21 mouse cellular contexts compared by ENCODE assay signal in genomic region chr7:91481574-91482197, GRCm38 (mm10).
"Had no signal": no experiment of that assay in that cellular context is flagged by ENCODE, and none has a peak within 500 bp of the region (broad histone marks: within the 10 kb centered on the region; RNA-seq: fewer than 3 reads in every experiment).

No protein-coding gene starts in this region.

- H3K9ac ChIP-seq: limb, embryonic 12.5 days; limb, embryonic 15.5 days; liver, embryonic 14.5 days; liver, postnatal 0 days; lung, embryonic 14.5 days; midbrain, embryonic 12.5 days; midbrain, embryonic 15.5 days; neural tube, embryonic 12.5 days had no signal

- H3K4me2 ChIP-seq: limb, embryonic 12.5 days; limb, embryonic 15.5 days; liver, embryonic 11.5 days; lung, embryonic 14.5 days; midbrain, embryonic 12.5 days; midbrain, embryonic 15.5 days; neural tube, embryonic 12.5 days had no signal

- H3K36me3 ChIP-seq: limb, embryonic 12.5 days; limb, embryonic 15.5 days; midbrain, embryonic 12.5 days; midbrain, embryonic 15.5 days; neural tube, embryonic 12.5 days had no signal

- H3K27ac ChIP-seq: left cerebral cortex, adult 2 months; limb, embryonic 12.5 days; limb, embryonic 15.5 days; liver, embryonic 14.5 days; macrophage; midbrain, embryonic 12.5 days; midbrain, embryonic 15.5 days; neural tube, embryonic 12.5 days had no signal

- H3K9me3 ChIP-seq: limb, embryonic 12.5 days; limb, embryonic 15.5 days; midbrain, embryonic 12.5 days; midbrain, embryonic 15.5 days; neural tube, embryonic 12.5 days had no signal

- H3K4me3 ChIP-seq: left cerebral cortex, adult 2 months; limb, embryonic 12.5 days; limb, embryonic 15.5 days; midbrain, embryonic 12.5 days; midbrain, embryonic 15.5 days; neural tube, embryonic 12.5 days had no signal

- H3K4me1 ChIP-seq: limb, embryonic 12.5 days; limb, embryonic 15.5 days; midbrain, embryonic 12.5 days; midbrain, embryonic 15.5 days; neural tube, embryonic 12.5 days had no signal

- ATAC-seq: liver, postnatal 0 days; lung, postnatal 0 days; midbrain, embryonic 15.5 days had no signal

- H3K27me3 ChIP-seq: limb, embryonic 12.5 days; limb, embryonic 15.5 days; midbrain, embryonic 12.5 days; midbrain, embryonic 15.5 days; neural tube, embryonic 12.5 days had no signal

- DNase-seq: kidney, adult 2 months; kidney, postnatal 10 days; kidney, postnatal 36 days; layer of hippocampus, postnatal 36 days; left cerebral cortex, postnatal 4 days; liver, postnatal 0 days; right cerebral cortex, adult 18-20 months; right cerebral cortex, postnatal 14 days; right cerebral cortex, postnatal 4 days; thymus, postnatal 25 days had no signal
